Mouse (Mus musculus): ENCODE data around the gene Tent4b.

DNA sequence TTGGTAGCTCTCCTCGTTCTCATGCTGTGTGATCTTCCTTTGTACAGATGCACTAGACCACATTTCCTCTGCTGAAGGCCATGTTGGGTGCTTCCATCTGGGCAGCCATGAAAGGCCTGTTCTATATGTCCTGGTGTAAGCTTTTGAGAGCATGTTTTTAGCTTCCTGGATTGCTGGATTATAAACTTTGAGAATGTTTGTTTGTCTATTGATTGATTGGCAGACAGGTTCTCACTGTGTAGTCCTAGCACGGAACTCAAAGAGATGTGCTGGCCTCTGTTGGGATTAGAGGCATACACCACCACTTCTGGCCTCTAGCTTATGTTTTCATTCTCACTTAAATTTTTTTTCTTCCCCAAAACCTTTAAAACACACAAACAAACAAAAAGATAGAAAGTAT is 37.7 kb downstream of the Tent4b start:
- TF ChIP-seq CTCF (IDR thresholded peaks at IDR 0.05; ENCODE audit: borderline replicate concordance, insufficient read depth, low read length) (no peak), POLR2A (IDR thresholded peaks at IDR 0.05; ENCODE audit: low read depth, low read length) (no peak)
